Mouse (Mus musculus) neutrophil, adult 65 days (primary cell): Measurements from ENCODE around the gene Olfr1290. TPM values are rescaled to one million over a fixed set of nuclear protein-coding genes. Genes with fewer than 3 reads are reported as not detected.

Source experiments
- total RNA-seq: library from RNA; stranded (reverse); gene quantifications from 2 replicates; pipeline ENCODE4 v1.2.4, GENCODE M21; 2023

Gene Olfr1290
- total RNA-seq, result not detected in 2 replicates

GRCm38 (mm10) chr2:111493729-111494128 is at the start of gene Olfr1290:
Olfr1290 (minus strand) TSS chr2:111493829.

DNA sequence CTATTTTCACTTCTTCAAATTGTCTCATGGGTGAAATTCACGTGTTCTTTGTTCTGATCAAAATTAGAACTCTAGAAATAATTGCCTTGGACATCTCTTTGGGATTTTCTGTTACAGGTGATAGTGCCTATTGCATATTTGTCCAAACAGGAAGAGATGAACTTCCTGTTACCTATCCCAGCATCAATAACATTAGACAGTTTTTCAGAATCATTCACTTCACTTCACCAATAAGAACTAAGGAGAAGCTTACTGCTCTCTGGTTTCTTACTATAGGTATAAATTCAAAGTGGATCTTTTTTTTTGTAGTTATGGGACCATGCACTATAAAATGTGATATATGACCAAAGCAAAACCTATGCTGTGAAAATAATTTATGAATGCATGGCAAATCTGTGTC is 46.6 kb upstream of the Olfr1290 start, which contains the start of gene Olfr1294:
TSS of gene Olfr1294 (minus strand) at position 101 of the 400 bp plus-strand sequence.

DNA sequence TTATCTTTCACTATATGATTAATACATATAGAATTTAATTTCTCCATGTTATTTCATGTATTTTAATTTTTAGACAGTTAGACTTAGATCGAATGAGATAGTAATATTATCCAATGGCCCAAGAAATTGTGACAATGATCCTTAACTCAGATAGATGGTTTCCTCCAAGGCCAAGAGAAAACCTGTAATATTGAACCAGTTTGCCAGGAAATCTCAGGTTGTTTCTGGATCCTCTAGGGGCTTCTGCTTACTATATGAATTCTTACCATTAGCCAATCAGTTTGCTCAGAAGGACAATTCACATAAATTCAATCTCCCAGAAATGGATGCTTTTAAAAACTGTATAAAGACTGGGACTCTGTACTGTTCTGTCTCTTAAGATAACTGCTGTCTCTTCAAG is 31.3 kb upstream of the Olfr1290 start, which contains the start of gene Olfr1293-ps:
TSS of gene Olfr1293-ps (plus strand) at position 301 of the 400 bp plus-strand sequence.

DNA sequence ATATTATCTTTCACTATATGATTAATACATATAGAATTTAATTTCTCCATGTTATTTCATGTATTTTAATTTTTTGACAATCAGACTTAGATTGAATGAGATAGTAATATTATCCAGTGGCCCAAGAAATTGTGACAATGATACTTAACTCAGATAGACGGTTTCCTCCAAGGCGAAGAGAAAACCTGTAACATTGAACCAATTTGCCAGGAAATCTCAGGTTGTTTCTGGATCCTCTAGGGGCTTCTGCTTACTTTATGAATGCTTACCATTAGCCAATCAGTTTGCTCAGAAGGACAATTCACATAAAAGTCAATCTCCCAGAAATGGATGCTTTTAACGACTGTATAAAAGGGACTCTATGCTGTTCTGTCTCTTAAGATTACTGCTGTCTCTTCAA is 3.3 kb upstream of the Olfr1290 start, which contains the start of gene Olfr1291-ps1:
TSS of gene Olfr1291-ps1 (plus strand) at position 301 of the 400 bp plus-strand sequence.

GRCm38 (mm10) chr2:111480519-111480918 is 13.1 kb downstream of the Olfr1290 start, which contains the start of gene Olfr1289:
Olfr1289 (plus strand) TSS chr2:111480819.

DNA sequence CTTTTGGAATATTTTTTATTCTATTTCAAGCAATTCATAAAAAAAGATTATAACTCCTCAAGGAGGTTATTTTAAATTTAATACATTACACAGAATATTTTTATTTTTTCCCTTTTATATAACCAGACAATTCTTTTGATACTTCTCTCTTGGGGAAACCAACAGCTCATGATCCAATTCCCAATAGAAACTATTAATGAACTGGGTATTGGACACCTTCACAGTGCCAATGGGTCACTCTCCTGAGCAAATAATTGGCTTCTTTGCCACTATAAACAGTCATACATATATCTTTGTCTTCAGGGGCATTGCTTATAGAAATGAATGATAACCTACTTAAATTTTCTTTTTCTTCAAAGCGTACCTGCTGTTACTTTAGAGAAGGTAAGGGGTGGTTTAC is 19.8 kb downstream of the Olfr1290 start, which contains the start of gene Olfr1288:
TSS of gene Olfr1288 (plus strand) at position 301 of the 400 bp plus-strand sequence.

GRCm38 (mm10) chr2:111448842-111449241 is 44.8 kb downstream of the Olfr1290 start, which contains the start of gene Olfr1287:
Olfr1287 (plus strand) TSS chr2:111449142.

Other genes with a start within 250 kb of the Olfr1290 start
- not detected in 2 replicates for gene Olfr1276, start 239.3 kb downstream of the Olfr1290 start, total RNA-seq
- gene Olfr1277, start 219.7 kb downstream of the Olfr1290 start, total RNA-seq, result not detected in 2 replicates
- gene Olfr1278, start 203.7 kb downstream of the Olfr1290 start, total RNA-seq, result not detected in 2 replicates
- not detected in 2 replicates for gene Olfr1279, start 193.2 kb downstream of the Olfr1290 start, total RNA-seq
- not detected in 2 replicates for gene Olfr1280, start 179.8 kb downstream of the Olfr1290 start, total RNA-seq
- gene Olfr1281, start 167.3 kb downstream of the Olfr1290 start, total RNA-seq, result not detected in 2 replicates
- not detected in 2 replicates for gene Olfr1282, start 157.8 kb downstream of the Olfr1290 start, total RNA-seq
- not detected in 2 replicates for gene Olfr1283, start 127.0 kb downstream of the Olfr1290 start, total RNA-seq
- gene Olfr1284, start 118.3 kb downstream of the Olfr1290 start, total RNA-seq, result not detected in 2 replicates
- gene Olfr1286, start 70.7 kb downstream of the Olfr1290 start, total RNA-seq, result not detected in 2 replicates
- not detected in 2 replicates for gene Olfr1287, start 44.7 kb downstream of the Olfr1290 start, total RNA-seq
- not detected in 2 replicates for gene Olfr1288, start 19.7 kb downstream of the Olfr1290 start, total RNA-seq
- gene Olfr1289, start 13.0 kb downstream of the Olfr1290 start, total RNA-seq, result not detected in 2 replicates
- not detected in 2 replicates for gene Olfr1291-ps1, start 3.4 kb upstream of the Olfr1290 start, total RNA-seq
- not detected in 2 replicates for gene Olfr1293-ps, start 31.4 kb upstream of the Olfr1290 start, total RNA-seq
- not detected in 2 replicates for gene Olfr1294, start 46.5 kb upstream of the Olfr1290 start, total RNA-seq
- not detected in 2 replicates for gene Olfr1295, start 75.9 kb upstream of the Olfr1290 start, total RNA-seq
- gene Olfr1297, start 132.7 kb upstream of the Olfr1290 start, total RNA-seq, result not detected in 2 replicates
- gene Olfr1298, start 155.4 kb upstream of the Olfr1290 start, total RNA-seq, result not detected in 2 replicates
- gene Olfr1299, start 167.6 kb upstream of the Olfr1290 start, total RNA-seq, result not detected in 2 replicates